8 mouse cellular contexts compared by ENCODE assay signal in genomic region chr15:100683041-100683440, GRCm38 (mm10). TPM values are rescaled to one million over a fixed set of nuclear protein-coding genes. Genes with fewer than 3 reads are reported as not detected.
A peak's percentile ranks its signal among the peaks of the same experiment; 100 is the strongest.
DNase-seq lines count a peak whose midpoint lies in the region; ATAC-seq and TF ChIP-seq lines count a peak whose summit lies in the region.

No protein-coding gene starts in this region.

- no peaks in the 10 kb centered on the region for H3K36me3 ChIP-seq in kidney, embryonic 15.5 days
- H3K36me3 ChIP-seq in midbrain, embryonic 14.5 days (ENCODE audit: control insufficient read depth, insufficient read depth, low read length), result no peaks in the 10 kb centered on the region

- no peaks in the 10 kb centered on the region for H3K9me3 ChIP-seq in kidney, embryonic 15.5 days (replicated peaks)
- no peaks in the 10 kb centered on the region for H3K9me3 ChIP-seq in midbrain, embryonic 14.5 days (ENCODE audit: control insufficient read depth, low read length)

- TF ChIP-seq CTCF in bone marrow macrophage, adult 2 months (IDR thresholded peaks at IDR 0.05; ENCODE audit: low read depth, low read length), result 0 out of 2 replicates have a peak, but pooled peaks have one; percentile 41

- no peak overlapping the region for H3K27ac ChIP-seq in kidney, embryonic 15.5 days
- no peak overlapping the region for H3K27ac ChIP-seq in bone marrow macrophage, adult 2 months (ENCODE audit: insufficient read depth, low read depth, low read length)
- no peak overlapping the region for H3K27ac ChIP-seq in midbrain, embryonic 14.5 days (replicated peaks; ENCODE audit: low read depth, low read length)

- peak; percentile 75 for DNase-seq in kidney, adult 11 months
- DNase-seq in left cerebral cortex, postnatal 14 days (ENCODE audit: low spot score in 2 of 2), result peak; percentile 90 to 95
- peak; percentile 87 for DNase-seq in midbrain, embryonic 14.5 days
- peak; percentile 82 to 88 for DNase-seq in spleen, postnatal 4 days (ENCODE audit: low spot score in 2 of 2)

- no peak overlapping the region for H3K9ac ChIP-seq in kidney, embryonic 15.5 days
- H3K9ac ChIP-seq in midbrain, embryonic 14.5 days (replicated peaks; ENCODE audit: low read length), result no peak overlapping the region

- H3K27me3 ChIP-seq in kidney, embryonic 15.5 days, result peaks cover 9% of the 10 kb centered on the region; the same call in 1 of the 2 replicates
- no peaks in the 10 kb centered on the region for H3K27me3 ChIP-seq in midbrain, embryonic 14.5 days (ENCODE audit: control insufficient read depth, insufficient read depth, low read length)

- H3K4me2 ChIP-seq in kidney, embryonic 15.5 days, result no peak overlapping the region
- no peak overlapping the region for H3K4me2 ChIP-seq in midbrain, embryonic 14.5 days (ENCODE audit: low read length)

- TF ChIP-seq POLR2A in bone marrow macrophage, adult 2 months (IDR thresholded peaks at IDR 0.05; ENCODE audit: borderline replicate concordance, low read depth, low read length), result no peak

- intact Hi-C loops in left cerebral cortex, postnatal 14 days (cut with DNase I), result loop anchor here (5.0 to 10.0 kb wide), 3 partner anchors 61 to 208 kb away; partner anchors contain the start of gene Tfcp2

- H3K4me1 ChIP-seq in kidney, embryonic 15.5 days, result peaks cover 52% of the 10 kb centered on the region
- peaks cover 44% of the 10 kb centered on the region for H3K4me1 ChIP-seq in bone marrow macrophage, adult 2 months (ENCODE audit: control insufficient read depth, insufficient read depth, low read length)
- no peaks in the 10 kb centered on the region for H3K4me1 ChIP-seq in midbrain, embryonic 14.5 days (ENCODE audit: control insufficient read depth, insufficient read depth, low read length)

- H3K4me3 ChIP-seq in kidney, embryonic 15.5 days (replicated peaks), result no peak overlapping the region
- H3K4me3 ChIP-seq in bone marrow macrophage, adult 2 months (ENCODE audit: insufficient read depth, low read length), result no peak overlapping the region
- H3K4me3 ChIP-seq in midbrain, embryonic 14.5 days (replicated peaks; ENCODE audit: low read depth, low read length), result no peak overlapping the region

- no peak; the same call in 1 of the 2 replicates for ATAC-seq in kidney, embryonic 15.5 days (replicated peaks; ENCODE audit: low FRiP score)
- peak; percentile 35 for ATAC-seq in erythroid progenitor cell, adult 5-6 weeks (replicated peaks; ENCODE audit: low FRiP score, poor library complexity, severe bottlenecking)
- peak; percentile 53 to 63; a peak in 2 of 4 replicates for ATAC-seq in hematopoietic stem cell, adult 5-6 weeks (replicated peaks in 1 of 2; ENCODE audit: insufficient read depth in 1 of 2, low FRiP score in 2 of 2, low TSS enrichment in 1 of 2, low read depth in 1 of 2, poor library complexity in 2 of 2, severe bottlenecking in 2 of 2)
- ATAC-seq in midbrain, embryonic 14.5 days (ENCODE audit: low FRiP score, low TSS enrichment), result no peak

- 48% methylated on average over 2 of the region's 2 CpGs for WGBS in kidney, embryonic 15.5 days
- WGBS in midbrain, embryonic 14.5 days, result 45% methylated on average over 2 of the region's 2 CpGs

RNA-seq across cellular contexts. Expression of gene Cela1, which starts 4.7 kb away (rescaled TPM):
- polyA plus RNA-seq in kidney, embryonic 15.5 days (2015; fragmentation: Nextera tagmentation; extraction: Ambion mirVana), result 16.5 and 18.3 TPM in 2 replicates
- polyA plus RNA-seq in bone marrow macrophage, adult 2 months (2012; ENCODE audit: insufficient read depth, insufficient read length, missing spikeins), result 4.9 and 5.1 TPM in 2 replicates
- 56.2 and 77.8 TPM in 2 replicates for total RNA-seq in erythroid progenitor cell, adult 5-6 weeks (2015; ENCODE audit: low replicate concordance)
- 26.6 and 30.5 TPM in 2 replicates for total RNA-seq in erythroid progenitor cell, adult 5-6 weeks (2017; ENCODE audit: low replicate concordance)
- 4.8 and 14.2 TPM in 2 replicates for total RNA-seq in hematopoietic stem cell, adult 5-6 weeks (2017)
- total RNA-seq in left cerebral cortex, postnatal 14 days (2021), result 1 to 10 TPM; 2.7 to 3.7 TPM
- polyA plus RNA-seq in midbrain, embryonic 14.5 days (2014; fragmentation: Nextera tagmentation; extraction: Ambion mirVana), result 0.74 TPM in 1 of 2 replicates, not detected in the other

RNA-seq across cellular contexts. Expression of gene Bin2, which starts 13.7 kb away (rescaled TPM):
- 2.6 and 3.2 TPM in 2 replicates for polyA plus RNA-seq in kidney, embryonic 15.5 days (2015; fragmentation: Nextera tagmentation; extraction: Ambion mirVana)
- polyA plus RNA-seq in bone marrow macrophage, adult 2 months (2012; ENCODE audit: insufficient read depth, insufficient read length, missing spikeins), result 132 and 135 TPM in 2 replicates
- 29.8 and 50.5 TPM in 2 replicates for total RNA-seq in erythroid progenitor cell, adult 5-6 weeks (2015; ENCODE audit: low replicate concordance)
- total RNA-seq in erythroid progenitor cell, adult 5-6 weeks (2017; ENCODE audit: low replicate concordance), result 18.3 and 37.0 TPM in 2 replicates
- 213 and 221 TPM in 2 replicates for total RNA-seq in hematopoietic stem cell, adult 5-6 weeks (2017)
- total RNA-seq in left cerebral cortex, postnatal 14 days (2021), result 1 to 10 TPM; 5.6 to 6.2 TPM
- 0.61 and 1.8 TPM in 2 replicates for polyA plus RNA-seq in midbrain, embryonic 14.5 days (2014; fragmentation: Nextera tagmentation; extraction: Ambion mirVana)

RNA-seq across cellular contexts. Expression of gene Galnt6, which starts 46.1 kb away (rescaled TPM):
- polyA plus RNA-seq in kidney, embryonic 15.5 days (2015; fragmentation: Nextera tagmentation; extraction: Ambion mirVana), result 1.0 and 2.4 TPM in 2 replicates
- polyA plus RNA-seq in bone marrow macrophage, adult 2 months (2012; ENCODE audit: insufficient read depth, insufficient read length, missing spikeins), result 11.5 and 14.9 TPM in 2 replicates
- total RNA-seq in erythroid progenitor cell, adult 5-6 weeks (2015; ENCODE audit: low replicate concordance), result 1.3 and 3.6 TPM in 2 replicates
- total RNA-seq in erythroid progenitor cell, adult 5-6 weeks (2017; ENCODE audit: low replicate concordance), result 4.4 and 5.4 TPM in 2 replicates
- 40.8 and 56.5 TPM in 2 replicates for total RNA-seq in hematopoietic stem cell, adult 5-6 weeks (2017)
- 1 to 10 TPM in 1 of 2 experiments, under 1 TPM in 1; 0.97 to 2.0 TPM for total RNA-seq in left cerebral cortex, postnatal 14 days (2021)
- 0.14 TPM in 1 of 2 replicates, not detected in the other for polyA plus RNA-seq in midbrain, embryonic 14.5 days (2014; fragmentation: Nextera tagmentation; extraction: Ambion mirVana)

RNA-seq across cellular contexts. Expression of gene Smagp, which starts 46.3 kb away (rescaled TPM):
- polyA plus RNA-seq in kidney, embryonic 15.5 days (2015; fragmentation: Nextera tagmentation; extraction: Ambion mirVana), result 30.0 and 33.1 TPM in 2 replicates
- 94.1 and 103 TPM in 2 replicates for polyA plus RNA-seq in bone marrow macrophage, adult 2 months (2012; ENCODE audit: insufficient read depth, insufficient read length, missing spikeins)
- 3.6 TPM in 1 of 2 replicates, not detected in the other for total RNA-seq in erythroid progenitor cell, adult 5-6 weeks (2015; ENCODE audit: low replicate concordance)
- 2.6 TPM in 1 of 2 replicates, not detected in the other for total RNA-seq in erythroid progenitor cell, adult 5-6 weeks (2017; ENCODE audit: low replicate concordance)
- 1.6 and 4.0 TPM in 2 replicates for total RNA-seq in hematopoietic stem cell, adult 5-6 weeks (2017)
- 1 to 10 TPM; 2.2 to 2.3 TPM for total RNA-seq in left cerebral cortex, postnatal 14 days (2021)
- 0.78 and 3.6 TPM in 2 replicates for polyA plus RNA-seq in midbrain, embryonic 14.5 days (2014; fragmentation: Nextera tagmentation; extraction: Ambion mirVana)

Comparison
In these comparisons a context has a peak if more than half of its experiments do, and no peak if none do; other contexts are left out.
1. ATAC-seq: peak in erythroid progenitor cell, adult 5-6 weeks (single experiment) and hematopoietic stem cell, adult 5-6 weeks (2 of 2); none in kidney, embryonic 15.5 days (single experiment) and midbrain, embryonic 14.5 days (single experiment).
2. Peak in every context shown above with its lines, with median percentiles within 50 percentile points of each other: DNase-seq.